In genomic region chr1:167888816-167889215, GRCm38 (mm10) we compare ENCODE assay signal across 8 mouse cellular contexts.
DNase-seq lines count a peak whose midpoint lies in the region; ATAC-seq lines count a peak whose summit lies in the region.

No protein-coding gene starts in this region.

- no peak overlapping the region; the same call in 1 of the 2 replicates for H3K4me3 ChIP-seq in hindbrain, embryonic 12.5 days
- H3K4me3 ChIP-seq in midbrain, embryonic 10.5 days, result peak overlapping the region; percentile 38

- H3K9me3 ChIP-seq in hindbrain, embryonic 12.5 days (replicated peaks), result no peaks in the 10 kb centered on the region
- no peaks in the 10 kb centered on the region for H3K9me3 ChIP-seq in midbrain, embryonic 10.5 days (replicated peaks)

- peak overlapping the region; percentile 43 for H3K4me2 ChIP-seq in hindbrain, embryonic 12.5 days (replicated peaks)

- H3K9ac ChIP-seq in hindbrain, embryonic 12.5 days, result no peak overlapping the region

- no peak overlapping the region for H3K27ac ChIP-seq in hindbrain, embryonic 12.5 days
- H3K27ac ChIP-seq in midbrain, embryonic 10.5 days (replicated peaks), result peak overlapping the region; percentile 39; the same call in 1 of the 2 replicates

- peak; percentile 48 to 53 for DNase-seq in cerebellum, postnatal 14 days
- DNase-seq in cerebellum, adult 11 months, result no peak
- peak; percentile 81 for DNase-seq in embryo, embryonic 10 days (ENCODE audit: low spot score)
- peak; percentile 48 for DNase-seq in midbrain, embryonic 10.5 days (ENCODE audit: low spot score)
- no peak for DNase-seq in ovary, adult 18-20 months (ENCODE audit: low spot score)
- no peak for DNase-seq in ovary, postnatal 36 days (ENCODE audit: low spot score)
- no peak for DNase-seq in right cerebral cortex, adult 18-20 months

- peaks cover 11% of the 10 kb centered on the region for H3K4me1 ChIP-seq in hindbrain, embryonic 12.5 days
- peaks cover 8% of the 10 kb centered on the region; the same call in 1 of the 2 replicates for H3K4me1 ChIP-seq in midbrain, embryonic 10.5 days

- no peaks in the 10 kb centered on the region for H3K36me3 ChIP-seq in hindbrain, embryonic 12.5 days
- H3K36me3 ChIP-seq in midbrain, embryonic 10.5 days, result no peaks in the 10 kb centered on the region

- 0 out of 2 replicates have a peak, but pooled peaks have one; percentile 69 for ATAC-seq in hindbrain, embryonic 12.5 days (ENCODE audit: low FRiP score)

- WGBS in hindbrain, embryonic 12.5 days, result 22% methylated on average over 9 of the region's 9 CpGs
- 21% methylated on average over 9 of the region's 9 CpGs for WGBS in midbrain, embryonic 10.5 days

- peaks cover 4% of the 10 kb centered on the region; the same call in 1 of the 2 replicates for H3K27me3 ChIP-seq in hindbrain, embryonic 12.5 days
- peaks cover 18% of the 10 kb centered on the region for H3K27me3 ChIP-seq in midbrain, embryonic 10.5 days (ENCODE audit: low read depth, poor library complexity, severe bottlenecking)

Comparison
In these comparisons a context has a peak if more than half of its experiments do, and no peak if none do; other contexts are left out.
1. DNase-seq: peak in cerebellum, postnatal 14 days (2 of 2), embryo, embryonic 10 days (single experiment) and midbrain, embryonic 10.5 days (single experiment); none in cerebellum, adult 11 months (single experiment), ovary, adult 18-20 months (single experiment), ovary, postnatal 36 days (single experiment) and right cerebral cortex, adult 18-20 months (single experiment).